Mouse (Mus musculus): ENCODE data around the gene Tead2.

Tead2 gene

DNA sequence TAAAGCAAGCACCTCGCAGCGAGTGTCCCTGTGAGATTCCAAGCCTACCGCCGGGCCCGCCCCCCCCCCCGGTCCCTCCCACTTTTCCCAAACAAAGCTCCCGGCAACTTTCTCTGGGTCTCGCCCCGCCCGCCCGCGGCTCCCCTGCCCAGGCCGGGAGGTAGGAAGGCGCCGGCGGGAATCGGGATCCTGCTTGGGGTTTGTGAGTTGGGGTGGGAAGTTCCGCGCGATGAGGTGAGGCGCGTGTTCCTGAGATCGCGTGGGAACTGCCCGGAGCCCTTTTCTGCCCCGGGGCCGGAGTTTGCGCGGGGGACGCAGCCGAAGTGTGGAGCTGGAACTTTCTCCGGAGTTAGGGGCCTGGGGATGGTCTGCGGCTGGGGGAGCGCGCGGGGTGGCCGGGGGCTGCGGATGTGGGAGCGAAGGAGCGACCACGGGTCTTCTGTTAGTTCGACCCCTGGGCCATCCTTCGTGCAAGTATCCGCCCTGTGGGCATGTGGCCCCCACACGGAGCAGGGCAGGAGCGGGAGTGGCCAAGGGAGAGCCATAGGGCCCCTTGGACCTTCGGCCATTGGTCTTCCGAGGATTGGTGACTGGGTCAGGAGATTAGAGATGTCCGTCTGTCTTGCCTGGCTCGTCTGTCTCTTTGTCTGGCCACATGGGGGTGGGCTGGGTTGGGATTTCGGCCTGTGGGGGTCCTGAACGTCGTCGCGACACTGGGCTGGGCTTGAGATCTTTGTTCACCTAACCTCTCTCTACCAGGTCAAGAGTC is at the start of gene Tead2:
Tead2 (plus strand) TSS at position 81 of the 769 bp plus-strand sequence.
- DNase-seq, result no peak

DNA sequence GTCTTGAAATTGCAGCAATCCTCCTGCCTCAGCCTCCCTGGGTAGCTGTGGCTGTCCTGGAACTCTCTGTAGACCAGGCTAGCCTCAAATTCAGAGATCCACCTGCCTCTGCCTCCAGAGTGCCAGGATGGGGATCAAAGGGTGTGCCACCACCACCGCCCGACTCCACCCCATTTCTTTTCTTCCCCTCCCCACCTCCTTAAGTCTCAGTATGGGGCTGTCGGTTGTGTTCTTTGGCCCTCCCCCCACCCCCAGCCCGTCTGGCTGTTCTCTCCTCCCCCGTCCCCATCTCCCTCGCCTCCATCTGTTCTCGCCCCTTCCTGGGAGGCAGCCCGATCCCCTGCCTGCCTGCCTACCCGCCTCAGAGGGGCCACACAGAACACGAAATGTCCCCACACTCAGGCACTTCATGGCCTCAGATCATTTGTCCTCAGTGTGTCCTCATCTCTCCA is 48.6 kb upstream of the Tead2 start:
- no peak for DNase-seq

DNA sequence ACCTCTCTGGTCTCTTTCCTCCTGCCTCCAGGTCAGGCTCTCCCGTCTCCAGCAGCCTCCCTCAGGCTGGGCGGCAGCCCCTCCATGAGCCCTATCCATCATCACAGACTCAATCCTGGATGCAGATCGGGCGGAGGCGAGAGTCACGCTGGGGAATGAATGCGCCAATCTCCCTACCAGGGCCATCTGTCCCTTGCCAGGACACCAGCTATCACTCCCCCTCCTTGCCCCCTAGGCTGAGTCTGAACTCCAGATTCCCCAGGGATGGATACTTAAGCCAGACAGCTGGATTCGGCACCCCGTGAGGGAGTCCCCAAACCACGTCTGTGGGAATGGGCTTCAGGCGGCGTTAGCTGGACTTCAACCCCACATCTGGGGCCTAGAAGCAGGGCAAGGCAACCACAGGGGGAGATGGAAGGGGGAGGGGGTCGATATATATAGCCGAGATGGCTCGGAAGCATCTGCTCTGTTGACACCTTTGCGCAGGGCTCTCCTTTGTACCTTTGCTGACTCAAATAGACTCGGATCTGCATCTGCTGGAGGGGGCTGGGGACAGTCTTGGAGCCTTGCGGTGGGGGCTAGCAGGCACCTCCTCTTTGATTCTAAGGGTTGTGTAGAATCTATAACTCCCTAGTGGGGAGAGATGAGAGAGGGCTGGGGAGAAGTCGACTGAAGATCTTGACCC is 47.6 kb upstream of the Tead2 start:
- no peak for DNase-seq

DNA sequence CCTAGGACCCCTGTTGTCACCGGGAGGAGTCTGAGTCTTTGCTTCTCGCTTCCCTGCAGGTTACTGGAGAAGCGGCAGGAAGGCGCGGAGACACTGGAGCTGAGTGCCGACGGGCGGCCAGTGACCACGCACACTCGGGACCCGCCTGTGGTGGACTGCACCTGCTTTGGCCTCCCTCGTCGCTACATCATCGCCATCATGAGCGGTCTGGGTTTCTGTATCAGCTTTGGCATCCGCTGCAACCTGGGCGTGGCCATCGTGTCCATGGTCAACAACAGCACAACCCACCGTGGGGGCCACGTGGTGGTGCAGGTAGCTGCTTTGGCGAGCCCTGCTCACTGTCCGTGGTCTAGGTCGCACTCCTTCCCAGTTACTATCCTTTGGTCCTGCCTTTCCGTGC is 46.9 kb upstream of the Tead2 start:
- no peak for DNase-seq

DNA sequence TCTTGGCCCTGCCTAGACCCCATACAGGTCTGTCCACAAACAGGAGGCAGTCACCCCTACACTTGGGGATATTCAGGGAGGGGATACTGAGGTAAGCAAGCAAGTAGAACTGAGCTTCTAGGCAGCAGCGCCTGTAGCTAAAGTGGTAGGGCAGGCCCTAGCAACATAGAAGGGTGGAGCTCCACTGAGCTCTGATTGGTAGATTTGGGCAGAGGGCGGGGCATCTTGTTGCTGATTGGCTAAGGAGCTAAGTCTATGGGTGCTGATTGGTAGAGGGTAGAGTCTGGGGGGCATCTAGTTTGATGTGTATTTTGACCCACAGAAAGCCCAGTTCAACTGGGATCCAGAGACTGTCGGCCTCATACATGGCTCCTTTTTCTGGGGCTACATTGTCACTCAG is 46.1 kb upstream of the Tead2 start:
- DNase-seq, result peak; percentile 32

DNA sequence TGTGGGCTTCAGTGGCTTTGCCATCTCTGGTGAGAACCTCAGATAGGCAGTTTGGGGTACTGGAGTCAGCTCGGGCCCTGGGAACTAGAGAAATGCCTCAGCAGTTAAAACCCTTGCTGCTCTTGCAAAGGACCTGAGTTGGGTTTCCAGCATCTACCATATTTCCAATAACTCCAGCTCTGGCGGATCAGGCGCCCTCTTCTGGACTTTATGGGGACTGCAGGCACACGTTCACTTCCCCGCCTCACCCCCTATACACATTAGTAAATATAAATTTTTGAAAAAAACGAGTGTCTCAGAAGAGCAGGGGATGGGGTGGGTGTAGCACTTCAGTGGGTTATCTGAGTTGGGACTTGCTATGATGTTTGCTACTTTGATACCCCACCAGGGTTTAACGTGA is 42.6 kb upstream of the Tead2 start:
- peak; percentile 54 for DNase-seq

DNA sequence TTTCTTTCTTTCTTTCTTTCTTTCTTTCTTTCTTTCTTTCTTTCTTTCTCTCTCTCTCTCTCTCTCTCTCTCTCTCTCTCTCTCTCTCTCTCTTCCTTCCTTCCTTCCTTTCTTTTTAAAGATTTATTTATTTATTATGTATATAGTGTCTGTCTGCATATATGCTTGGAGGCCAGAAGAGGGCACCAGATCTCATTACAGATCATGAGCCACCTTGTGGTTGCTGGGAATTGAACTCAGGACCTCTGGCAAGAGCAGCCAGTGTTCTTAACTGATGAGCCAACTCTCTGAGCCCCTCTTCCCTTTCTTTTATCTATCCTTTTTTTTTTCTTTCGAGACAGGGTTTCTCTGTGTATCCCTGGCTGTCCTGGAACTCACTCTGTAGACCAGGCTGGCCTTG is 41.8 kb upstream of the Tead2 start:
- DNase-seq, result peak; percentile 28

DNA sequence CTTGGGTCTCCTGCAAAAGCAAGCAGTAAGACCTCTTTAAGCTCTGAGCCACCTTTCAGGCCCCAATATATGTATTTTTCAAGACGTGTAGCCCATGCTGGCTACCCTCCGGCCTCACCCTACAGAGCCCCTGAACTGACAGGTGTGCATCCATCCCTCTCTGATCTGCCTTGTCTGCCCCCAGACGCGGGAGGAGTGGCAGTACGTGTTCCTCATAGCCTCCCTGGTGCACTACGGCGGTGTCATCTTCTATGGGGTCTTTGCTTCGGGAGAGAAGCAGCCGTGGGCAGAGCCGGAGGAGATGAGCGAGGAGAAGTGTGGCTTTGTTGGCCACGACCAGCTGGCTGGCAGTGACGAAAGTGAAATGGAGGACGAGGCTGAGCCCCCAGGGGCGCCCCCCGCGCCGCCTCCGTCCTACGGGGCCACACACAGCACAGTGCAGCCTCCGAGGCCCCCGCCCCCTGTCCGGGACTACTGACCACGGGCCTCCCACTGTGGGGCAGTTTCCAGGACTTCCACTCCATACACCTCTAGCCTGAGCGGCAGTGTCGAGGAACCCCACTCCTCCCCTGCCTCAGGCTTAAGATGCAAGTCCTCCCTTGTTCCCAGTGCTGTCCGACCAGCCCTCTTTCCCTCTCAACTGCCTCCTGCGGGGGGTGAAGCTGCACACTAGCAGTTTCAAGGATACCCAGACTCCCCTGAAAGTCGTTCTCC is 40.8 kb upstream of the Tead2 start:
- DNase-seq, result no peak

DNA sequence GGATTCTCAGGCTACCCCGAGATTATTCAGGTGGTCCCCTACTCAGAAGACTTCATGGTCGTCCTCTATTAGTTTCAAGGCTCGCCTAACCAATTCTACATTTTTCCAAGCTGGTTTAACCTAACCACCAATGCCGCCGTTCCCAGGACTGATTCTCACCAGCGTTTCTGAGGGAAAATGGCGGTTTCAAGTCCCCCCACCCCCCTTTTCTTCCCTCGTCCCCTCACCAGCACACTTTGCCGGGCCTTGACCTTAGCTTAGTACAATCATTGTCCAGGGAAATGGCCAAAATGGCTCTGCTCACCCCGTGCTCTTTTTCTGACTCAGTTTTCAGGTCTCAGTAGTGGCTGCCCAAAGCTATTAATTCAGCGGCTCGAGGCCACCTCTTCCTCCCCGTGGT is 40.2 kb upstream of the Tead2 start:
- no peak for DNase-seq

DNA sequence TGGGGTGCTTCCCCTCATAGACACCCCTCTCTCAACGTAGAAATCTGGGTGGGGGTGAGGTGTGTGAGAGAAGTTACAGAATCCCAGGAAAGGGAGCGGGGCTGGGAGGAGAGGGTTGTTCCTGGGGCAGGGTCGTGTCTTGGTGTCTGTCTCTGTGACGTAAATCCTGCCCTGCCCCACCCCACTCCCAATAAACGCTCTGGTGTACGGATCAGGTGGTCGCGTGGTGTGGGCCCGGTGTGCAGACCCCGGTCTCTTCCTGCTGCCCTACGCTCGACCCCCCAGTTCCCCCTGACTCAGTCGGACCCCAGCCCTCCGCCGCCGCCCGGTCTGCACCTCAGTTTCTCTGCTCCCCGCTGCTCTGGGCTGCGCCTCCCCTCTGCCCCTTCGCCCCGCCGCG is 39.6 kb upstream of the Tead2 start:
- no peak for DNase-seq

DNA sequence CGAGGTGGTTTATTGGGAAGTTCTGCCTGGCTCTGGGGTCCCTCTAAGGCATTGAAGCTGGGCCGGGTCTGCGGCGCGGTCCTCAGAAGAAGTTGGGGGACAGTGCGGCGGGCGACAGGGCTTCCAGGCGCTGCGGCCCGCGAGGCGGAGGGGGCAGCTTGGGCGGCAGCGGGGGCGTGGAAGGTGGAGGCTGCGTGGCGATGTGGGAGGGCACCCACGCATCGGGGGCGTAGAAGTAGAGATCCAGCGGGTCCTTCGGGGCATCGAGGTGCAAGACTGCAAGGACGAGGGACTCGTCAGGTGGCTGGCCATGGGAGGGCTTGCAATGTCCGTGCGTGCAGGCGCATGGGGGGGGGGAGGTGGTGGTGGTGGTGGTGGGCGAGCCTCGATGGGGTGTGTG is 39.2 kb upstream of the Tead2 start:
- no peak for DNase-seq

DNA sequence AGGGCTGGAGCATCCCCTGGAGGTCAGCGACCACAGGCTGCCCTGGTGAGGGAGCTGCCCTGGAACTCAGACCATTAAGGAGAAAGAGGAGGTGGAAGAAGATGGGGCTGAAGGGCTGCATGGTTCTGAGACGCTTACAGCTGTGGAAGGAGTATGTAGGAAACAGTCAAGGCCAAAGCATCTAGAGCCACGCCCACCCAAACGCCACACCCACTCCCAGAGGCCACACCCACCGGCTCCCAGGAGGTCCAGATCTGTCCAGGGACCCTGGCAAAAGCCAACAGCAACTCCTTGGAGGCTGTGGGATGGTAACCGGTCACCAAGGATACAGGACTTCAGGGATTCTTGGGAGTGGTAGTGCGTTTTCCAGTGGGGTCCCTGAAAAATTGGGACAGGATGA is 37.0 kb upstream of the Tead2 start:
- DNase-seq, result no peak

DNA sequence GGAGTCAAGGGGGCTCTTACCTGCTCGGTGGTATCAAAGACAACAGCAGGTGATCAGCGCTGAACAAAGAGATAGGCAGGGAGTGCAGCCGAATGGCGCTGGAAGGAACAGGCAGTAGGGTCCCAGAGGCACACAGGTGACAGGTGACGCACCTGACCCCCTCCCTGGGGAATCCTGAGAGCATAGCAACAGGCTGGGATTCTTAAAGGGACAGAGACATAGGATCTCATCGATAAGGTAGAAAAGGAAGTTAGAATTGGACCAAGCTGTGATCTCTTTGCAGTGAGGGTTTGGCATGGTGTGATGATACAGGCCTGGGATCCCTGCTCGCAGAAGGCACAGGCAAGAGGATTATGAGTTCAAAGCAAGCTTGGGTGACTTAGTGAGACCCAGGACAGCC is 36.1 kb upstream of the Tead2 start, which contains the start of gene Gfy:
Gfy (minus strand) TSS at position 101 of the 400 bp plus-strand sequence.
- no peak for DNase-seq

DNA sequence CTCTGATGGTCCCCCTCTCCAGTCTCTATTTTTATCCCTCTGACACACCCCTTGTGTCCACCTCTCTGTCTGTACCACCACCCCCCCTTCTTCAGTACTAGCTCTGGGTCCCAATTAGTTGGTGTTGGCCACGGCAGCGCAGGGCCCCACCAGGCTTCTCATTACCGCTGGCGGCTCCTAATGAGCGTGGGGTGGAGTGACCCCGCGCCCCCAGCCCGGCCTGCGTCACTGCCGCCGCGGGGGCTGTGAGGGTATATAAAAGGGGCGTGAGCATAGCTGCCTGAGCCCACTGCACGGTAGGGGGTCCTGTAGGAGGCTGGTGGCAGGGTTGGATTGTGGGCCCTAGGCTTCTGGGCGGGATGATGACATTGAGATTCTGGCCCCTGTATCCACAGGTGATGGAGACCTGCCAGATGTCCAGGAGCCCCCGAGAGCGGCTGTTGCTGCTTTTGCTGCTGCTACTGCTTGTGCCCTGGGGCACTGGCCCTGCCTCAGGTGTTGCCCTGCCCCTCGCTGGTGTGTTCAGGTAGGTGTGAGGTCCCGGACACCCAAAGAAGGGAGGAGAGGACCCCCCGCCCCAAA is 34.6 kb upstream of the Tead2 start, which contains the start of gene Pth2:
Pth2 (plus strand) TSS at position 100 of the 582 bp plus-strand sequence.
- DNase-seq, result no peak

DNA sequence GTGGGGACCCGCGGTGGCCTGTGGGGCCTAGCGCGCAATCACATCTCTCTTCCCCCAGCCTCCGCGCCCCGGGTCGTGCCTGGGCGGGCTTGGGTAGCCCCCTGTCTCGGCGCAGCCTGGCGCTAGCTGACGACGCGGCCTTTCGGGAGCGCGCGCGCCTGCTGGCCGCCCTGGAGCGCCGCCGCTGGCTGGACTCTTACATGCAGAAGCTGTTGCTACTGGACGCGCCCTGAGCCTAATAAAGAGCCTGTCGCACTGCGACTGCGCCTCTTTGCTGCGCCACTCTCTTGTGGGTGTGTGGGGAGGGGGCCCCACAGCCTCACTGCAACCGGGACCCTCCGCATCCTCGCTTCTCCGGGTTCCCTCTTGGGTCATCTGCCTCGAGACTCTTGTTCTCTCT is 34.0 kb upstream of the Tead2 start:
- no peak for DNase-seq

DNA sequence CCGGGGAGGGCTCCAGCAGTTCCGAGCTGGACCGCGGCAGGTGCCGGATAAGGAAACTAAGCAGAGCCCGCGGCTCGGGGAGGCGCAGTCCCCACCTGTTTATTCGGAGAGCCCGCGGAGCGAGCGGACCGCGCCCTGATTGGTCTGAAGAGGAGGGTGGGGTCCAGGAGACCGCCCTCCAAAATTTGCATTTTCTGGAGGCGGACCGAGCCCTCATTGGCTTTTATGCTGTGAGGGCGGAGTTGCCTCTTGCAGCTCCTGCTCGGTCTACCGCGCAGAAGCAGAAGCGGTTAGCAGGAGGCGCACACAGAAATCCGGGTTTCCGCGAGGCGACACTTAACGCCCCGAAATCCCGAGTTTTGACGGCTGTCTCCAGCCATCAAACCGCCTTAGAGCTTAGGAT is 33.4 kb upstream of the Tead2 start:
- peak; percentile 86 for DNase-seq

DNA sequence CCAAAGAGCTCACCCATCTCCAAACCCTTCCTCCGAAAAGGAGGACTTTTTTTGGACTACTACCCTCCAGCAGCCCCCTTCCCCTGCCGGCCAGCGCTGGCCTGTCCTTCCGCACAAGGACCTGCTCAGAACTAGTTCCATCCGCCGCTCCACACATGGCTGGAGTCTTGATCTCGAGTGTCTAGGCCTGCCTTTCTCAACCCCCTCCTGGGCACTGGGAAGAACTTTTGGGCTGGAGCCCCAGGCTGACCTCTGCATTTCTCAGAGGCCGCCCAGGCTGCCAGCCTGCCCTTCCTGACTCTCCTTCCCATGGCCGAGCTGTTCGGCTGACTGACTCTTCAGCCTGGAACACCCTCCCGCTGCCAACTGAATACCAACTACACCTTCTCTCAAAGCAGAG is 32.9 kb upstream of the Tead2 start:
- no peak for DNase-seq

DNA sequence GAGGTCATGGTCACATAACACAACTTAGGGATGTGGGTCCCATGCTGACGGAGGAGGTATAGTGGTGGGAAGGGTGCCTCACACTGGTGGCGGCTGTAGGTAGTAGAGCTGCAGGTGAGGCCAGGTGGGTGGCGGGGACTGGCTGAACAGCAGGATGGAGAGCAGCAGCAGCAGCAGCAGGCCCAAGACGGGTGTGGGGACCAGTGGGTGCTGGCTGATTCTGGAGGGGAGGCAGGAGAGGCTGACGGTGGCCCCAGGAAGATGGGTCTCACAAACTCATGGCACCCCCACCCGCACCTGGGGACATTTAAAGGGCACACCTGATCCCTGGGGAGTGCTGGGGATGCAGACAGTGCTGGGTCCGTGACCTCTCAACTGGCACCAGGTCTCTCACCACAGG is 31.9 kb upstream of the Tead2 start:
- DNase-seq, result no peak

DNA sequence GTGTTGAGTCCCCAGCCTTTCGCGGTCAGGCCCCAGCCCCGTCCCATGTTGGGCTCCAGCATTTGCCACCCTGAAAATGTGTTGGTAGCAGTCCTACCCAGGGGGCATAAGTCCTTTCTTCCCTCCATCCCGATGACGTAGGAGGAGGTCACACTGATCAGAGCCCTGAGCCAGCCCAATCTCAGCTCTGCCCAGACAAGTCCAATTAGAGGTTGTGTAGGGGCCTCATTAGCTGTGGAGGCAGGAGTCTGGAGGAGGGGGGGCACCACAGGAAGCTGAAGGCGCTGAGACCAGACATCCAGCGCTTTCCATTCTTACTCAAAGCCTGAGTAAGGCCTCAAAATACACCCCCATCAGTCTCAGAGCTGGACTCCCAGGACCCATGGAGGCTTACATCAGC is 29.6 kb upstream of the Tead2 start:
- no peak for DNase-seq

DNA sequence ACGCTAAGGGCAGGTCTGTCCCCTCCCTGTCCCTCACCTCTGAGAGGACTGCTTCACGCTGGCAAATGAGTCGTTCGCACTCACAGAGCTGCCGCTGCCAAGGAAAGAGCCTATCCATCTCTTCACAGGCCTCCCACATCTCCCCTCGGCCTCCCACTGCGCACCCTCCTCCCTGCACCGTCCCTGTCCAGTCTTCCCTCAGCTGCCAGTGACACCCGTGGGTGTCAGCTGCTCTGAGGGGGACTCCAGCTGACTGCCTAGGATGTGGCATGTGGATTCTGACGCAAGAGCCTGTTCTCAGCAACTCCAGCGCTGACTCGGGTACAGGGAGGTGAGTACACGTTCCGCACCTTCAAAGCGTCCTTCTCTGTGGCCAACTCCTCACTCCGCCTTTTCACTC is 26.0 kb upstream of the Tead2 start:
- no peak for DNase-seq

DNA sequence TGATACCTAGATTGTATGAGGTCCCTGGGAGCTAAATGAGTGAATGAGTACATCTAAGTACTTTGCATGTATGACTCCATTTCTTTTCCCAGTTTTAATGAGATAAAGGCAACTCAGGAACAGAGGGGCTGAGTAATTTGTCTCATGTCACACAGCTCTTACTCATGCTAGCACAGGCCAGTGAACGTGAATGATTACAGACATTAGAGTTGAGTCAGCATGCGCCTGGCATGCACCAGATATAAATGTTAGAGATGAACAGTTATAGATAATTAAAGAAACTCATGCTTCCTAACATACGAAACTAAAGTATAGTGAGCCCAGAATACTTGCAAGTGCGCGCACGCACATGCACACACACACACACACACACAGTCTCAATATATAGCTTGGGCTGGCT is 25.4 kb upstream of the Tead2 start:
- no peak for DNase-seq

DNA sequence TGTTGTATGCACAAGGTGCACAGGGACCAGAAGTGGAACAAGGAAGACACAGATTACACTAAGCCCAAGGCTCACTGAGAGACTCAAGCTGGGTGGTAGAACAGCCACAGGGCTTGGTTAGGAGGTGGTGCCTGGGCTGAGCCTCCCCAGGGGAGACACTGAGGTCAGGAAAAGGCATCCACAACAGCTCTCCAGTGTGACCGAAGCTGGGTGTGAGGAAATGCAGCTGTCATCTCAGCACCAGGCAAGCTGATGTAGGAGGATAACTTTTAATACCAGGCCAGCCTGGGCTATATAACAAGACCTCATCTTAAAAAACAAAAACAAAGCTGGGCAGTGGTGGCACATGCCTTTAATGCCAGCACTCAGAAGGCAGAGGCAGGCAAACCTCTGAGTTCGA is 24.4 kb upstream of the Tead2 start:
- DNase-seq, result no peak

DNA sequence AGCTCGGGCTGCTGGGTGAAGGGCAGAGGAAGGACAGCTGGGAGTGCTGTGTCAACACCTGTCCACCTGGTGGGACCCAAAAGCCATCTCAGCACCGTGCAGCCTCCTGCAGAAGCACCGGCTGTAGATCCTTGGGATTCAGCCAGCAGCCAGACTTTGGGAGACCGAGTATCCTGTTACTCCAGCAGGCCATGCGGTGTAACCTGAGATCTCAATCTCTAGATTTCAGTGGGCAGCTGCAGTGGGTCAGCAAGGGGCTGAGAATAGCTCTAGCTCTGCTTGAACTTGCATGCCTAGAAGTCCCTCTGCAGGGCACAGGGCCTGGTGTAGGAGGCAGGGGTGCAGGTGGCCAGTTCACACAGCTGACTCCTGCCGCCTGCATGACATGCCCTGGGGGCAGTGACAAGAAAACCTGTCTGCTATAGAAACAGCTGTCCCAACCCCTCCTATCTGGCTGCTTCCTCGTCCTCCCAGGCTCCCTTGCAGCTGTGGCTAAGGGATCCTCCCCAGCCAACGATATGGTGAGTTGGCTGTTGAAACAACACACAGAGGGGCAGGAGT is 23.7 kb upstream of the Tead2 start:
- no peak for DNase-seq

Measured in thymus, postnatal 25 days (tissue).